Mouse (Mus musculus) CH12.LX (cell line): ENCODE measurements around the gene Muc4. TPM values are rescaled to one million over a fixed set of nuclear protein-coding genes. Genes with fewer than 3 reads are reported as not detected.

Source experiments
- DNase-seq: peaks from one replicate; pipeline ENCODE4 v3.0.0-alpha.2; 2013; ENCODE audit errors: extremely low read depth
- H3K27ac ChIP-seq: 2 replicates; pipeline ENCODE4 v1.5.1; 2012; ENCODE audit warnings: low read depth, mild to moderate bottlenecking, control low read depth, moderate library complexity; ENCODE audit not compliant: insufficient read depth
- H3K27me3 ChIP-seq: replicated peaks from 2 replicates; pipeline ENCODE3; 2012; ENCODE audit warnings: inconsistent platforms
- H3K36me3 ChIP-seq, 2 experiments: replicated peaks in 1 of 2; 2 replicates each; pipeline versions ENCODE3 to v1.6.1; 2012; ENCODE audit warnings: inconsistent platforms in 1 of 2, low read length in 1 of 2, mild to moderate bottlenecking in 1 of 2, mixed read lengths in 1 of 2, moderate library complexity in 1 of 2; ENCODE audit not compliant: control insufficient read depth in 1 of 2, insufficient read depth in 1 of 2
- H3K4me1 ChIP-seq, 2 experiments: 2 replicates each; pipeline ENCODE4 v1.6.1; 2012; ENCODE audit warnings: inconsistent platforms in 1 of 2, moderate library complexity in 1 of 2; ENCODE audit not compliant: insufficient read depth in 2 of 2, control insufficient read depth in 1 of 2
- H3K4me2 ChIP-seq: 2 replicates; pipeline ENCODE4 v1.6.1; 2012; ENCODE audit warnings: low read depth, mild to moderate bottlenecking, control low read depth; ENCODE audit not compliant: poor library complexity, insufficient read depth, severe bottlenecking
- H3K4me3 ChIP-seq, 3 experiments: fragments of 150-350 bp in 1 of 3; sonication (generic) in 1 of 3; replicated peaks in 1 of 3; 2 replicates each; pipeline versions ENCODE3 to v1.5.1; 2011 to 2012; ENCODE audit warnings: low read depth in 2 of 3, low read length in 2 of 3, mild to moderate bottlenecking in 2 of 3, moderate library complexity in 2 of 3, control low read depth in 1 of 3, improper control_type of control experiment in 1 of 3, inconsistent platforms in 1 of 3, mixed read lengths in 1 of 3; ENCODE audit not compliant: poor library complexity in 1 of 3
- H3K79me2 ChIP-seq: replicated peaks from 2 replicates; pipeline ENCODE4 v1.6.1; 2012; ENCODE audit warnings: mild to moderate bottlenecking, moderate library complexity; ENCODE audit not compliant: control insufficient read depth, poor library complexity, insufficient read depth, severe bottlenecking; ENCODE audit errors: extremely low read depth
- H3K9ac ChIP-seq: 2 replicates; pipeline ENCODE4 v1.6.1; 2012; ENCODE audit warnings: low read depth, mild to moderate bottlenecking, control low read depth, moderate library complexity; ENCODE audit not compliant: insufficient read depth
- H3K9me3 ChIP-seq: replicated peaks from 2 replicates; pipeline ENCODE3; 2012; ENCODE audit warnings: low read length, inconsistent platforms, mixed read lengths
- BHLHE40 ChIP-seq: IDR thresholded peaks from 2 replicates; pipeline ENCODE4 v1.6.1; 2011; ENCODE audit warnings: mild to moderate bottlenecking, low read depth, low read length, improper control_type of control experiment
- CHD1 ChIP-seq: IDR thresholded peaks from 2 replicates; pipeline ENCODE4 v1.6.1; 2012; ENCODE audit warnings: low read depth, low read length, improper control_type of control experiment, inconsistent platforms
- CTCF ChIP-seq, 2 experiments: IDR thresholded peaks in 1 of 2; conservative IDR thresholded peaks in 1 of 2; 2 replicates each; pipeline ENCODE4 v1.5.1; 2011 to 2012; ENCODE audit warnings: low read depth in 2 of 2, low read length in 2 of 2, improper control_type of control experiment in 1 of 2, inconsistent platforms in 1 of 2, mild to moderate bottlenecking in 1 of 2, moderate library complexity in 1 of 2
- EP300 ChIP-seq: IDR thresholded peaks from 2 replicates; pipeline ENCODE4 v1.6.1; 2011; ENCODE audit warnings: low read length, improper control_type of control experiment
- ETS1 ChIP-seq: conservative IDR thresholded peaks from 2 replicates; pipeline ENCODE4 v1.6.1; 2012; ENCODE audit warnings: low read depth, mild to moderate bottlenecking, inconsistent platforms, low read length, improper control_type of control experiment, moderate library complexity
- IRF4 ChIP-seq: IDR thresholded peaks from 2 replicates; pipeline ENCODE4 v1.6.1; 2014; ENCODE audit warnings: low read depth, mild to moderate bottlenecking, inconsistent platforms, low read length, improper control_type of control experiment
- JUN ChIP-seq: IDR thresholded peaks from 2 replicates; pipeline ENCODE4 v1.6.1; 2011; ENCODE audit warnings: low read depth, mild to moderate bottlenecking, low read length, improper control_type of control experiment, moderate library complexity; ENCODE audit not compliant: insufficient read depth
- KAT2A ChIP-seq: IDR thresholded peaks from 2 replicates; pipeline ENCODE4 v1.6.1; 2012; ENCODE audit warnings: low read length, improper control_type of control experiment, inconsistent platforms; ENCODE audit not compliant: insufficient replicate concordance
- MAFK ChIP-seq: IDR thresholded peaks from 2 replicates; pipeline ENCODE4 v1.6.1; 2011; ENCODE audit warnings: low read length, improper control_type of control experiment; ENCODE audit not compliant: insufficient replicate concordance
- MAX ChIP-seq: IDR thresholded peaks from 2 replicates; pipeline ENCODE4 v1.6.1; 2011; ENCODE audit warnings: low read length, improper control_type of control experiment
- MAZ ChIP-seq: IDR thresholded peaks from 2 replicates; pipeline ENCODE4 v1.6.1; 2012; ENCODE audit warnings: low read depth, mild to moderate bottlenecking, inconsistent platforms, low read length, improper control_type of control experiment, moderate library complexity
- MEF2A ChIP-seq: IDR thresholded peaks from 2 replicates; pipeline ENCODE4 v1.6.1; 2014; ENCODE audit warnings: low read depth, mild to moderate bottlenecking, inconsistent platforms, low read length, improper control_type of control experiment, borderline replicate concordance
- NRF1 ChIP-seq: IDR thresholded peaks from 2 replicates; pipeline ENCODE4 v1.6.1; 2014; ENCODE audit warnings: low read depth, mild to moderate bottlenecking, inconsistent platforms, low read length, improper control_type of control experiment, moderate library complexity
- POLR2A ChIP-seq: IDR thresholded peaks from 2 replicates; pipeline ENCODE4 v1.6.1; 2011; ENCODE audit warnings: low read depth, mild to moderate bottlenecking, improper control_type of control experiment, low read length
- RAD21 ChIP-seq: IDR thresholded peaks from 2 replicates; pipeline ENCODE4 v1.6.1; 2011; ENCODE audit warnings: low read depth, mild to moderate bottlenecking, low read length, improper control_type of control experiment, moderate library complexity
- SIN3A ChIP-seq: IDR thresholded peaks from 2 replicates; pipeline ENCODE4 v1.6.1; 2012; ENCODE audit warnings: low read length, improper control_type of control experiment, inconsistent platforms
- USF1 ChIP-seq: IDR thresholded peaks from 2 replicates; pipeline ENCODE4 v1.6.1; 2014; ENCODE audit warnings: low read depth, mild to moderate bottlenecking, inconsistent platforms, low read length, improper control_type of control experiment
- ZC3H11A ChIP-seq: IDR thresholded peaks from 2 replicates; pipeline ENCODE4 v1.6.1; 2012; ENCODE audit warnings: low read depth, mild to moderate bottlenecking, inconsistent platforms, low read length, improper control_type of control experiment
- ZKSCAN1 ChIP-seq: IDR thresholded peaks from 2 replicates; pipeline ENCODE4 v1.6.1; 2012; ENCODE audit warnings: low read depth, inconsistent platforms, low read length, improper control_type of control experiment, borderline replicate concordance
- ZMIZ1 ChIP-seq: IDR thresholded peaks from 2 replicates; pipeline ENCODE4 v1.6.1; 2012; ENCODE audit warnings: low read depth, mild to moderate bottlenecking, inconsistent platforms, low read length, improper control_type of control experiment
- ZNF384 ChIP-seq: IDR thresholded peaks from 2 replicates; pipeline ENCODE4 v1.6.1; 2012; ENCODE audit warnings: low read depth, low read length, improper control_type of control experiment, inconsistent platforms
- dilution Hi-C: fragments of 300-500 bp; cut with MboI; formaldehyde crosslinking; loops from 2 replicates; pipeline ENCODE4 v1.14.3; 2020; ENCODE audit warnings: low sequenced_read_pairs; ENCODE audit not compliant: extremely low pct_unique_long_range_greater_than_20kb, extremely low pct_ligation_motif_present
- in situ Hi-C: fragments of 300-500 bp; cut with MboI; formaldehyde crosslinking; loops from 3 replicates; pipeline ENCODE4 v1.14.3; 2019; ENCODE audit warnings: low sequenced_read_pairs, low pct_ligation_motif_present, low pct_unique_long_range_greater_than_20kb, mixed read lengths
- polyA plus RNA-seq: library from polyadenylated mRNA; unstranded; fragments of >175 nt; gene quantifications from 2 replicates; pipeline ENCODE4 v1.2.1, GENCODE M21; 2012; ENCODE audit warnings: low read depth; ENCODE audit not compliant: insufficient read length
- total RNA-seq, 2 experiments: library from RNA; depleted of rRNA; stranded (reverse); fragments of 300-350 nt in 1 of 2; fragments of >200 nt in 1 of 2; gene quantifications; 2 replicates each; pipeline ENCODE4 v1.2.3; 2012 to 2014

Muc4 gene
- total and polyA plus RNA-seq, 3 experiments: 0.09 to 0.51 (median 0.34) TPM

- in situ Hi-C loops (loop anchor here (5.0 kb wide), 1 partner anchor 49 kb away; no protein-coding TSS in a partner anchor), dilution Hi-C loops (no loop called here)
- no peak for DNase-seq
- Histone ChIP-seq H3K9me3 (no peaks in the 10 kb centered on the region), H3K36me3 (no peaks in the 10 kb centered on the region), H3K9ac (no peak overlapping the region), H3K27ac (no peak overlapping the region), H3K79me2 (no peaks in the 10 kb centered on the region), H3K4me1 (peaks cover 14% of the 10 kb centered on the region in 2 experiments), H3K27me3 (no peaks in the 10 kb centered on the region), H3K4me3 (no peak overlapping the region), H3K4me2 (no peak overlapping the region)
- no peak for TF ChIP-seq ZMIZ1
- no peak for TF ChIP-seq ZKSCAN1
- TF ChIP-seq SIN3A: no peak
- no peak for TF ChIP-seq CTCF (conservative IDR thresholded peaks at IDR 0.05 in 1 of 2, IDR thresholded peaks at IDR 0.05 in 1 of 2; ENCODE audit: low read depth in 2 of 2, low read length in 2 of 2)
- no peak for TF ChIP-seq MAZ
- TF ChIP-seq MAFK: no peak
- TF ChIP-seq CHD1: no peak
- TF ChIP-seq ZC3H11A: no peak
- no peak for TF ChIP-seq ZNF384
- no peak for TF ChIP-seq POLR2A
- TF ChIP-seq ETS1: no peak
- no peak for TF ChIP-seq USF1
Observed at GRCm38 (mm10) chr16:32728240-32728639, 7.4 kb upstream of the Muc4 start.

GRCm38 (mm10) chr16:32728730-32729129 is 7.0 kb upstream of the Muc4 start:
- Histone ChIP-seq H3K4me3 (no peak overlapping the region), H3K36me3 (no peaks in the 10 kb centered on the region), H3K79me2 (no peaks in the 10 kb centered on the region), H3K4me2 (no peak overlapping the region), H3K27ac (no peak overlapping the region), H3K9ac (no peak overlapping the region), H3K27me3 (no peaks in the 10 kb centered on the region), H3K4me1 (peaks cover 14 to 15% of the 10 kb centered on the region in 2 experiments), H3K9me3 (peaks cover 3% of the 10 kb centered on the region)
- in situ Hi-C loops: loop anchor here (5.0 kb wide), 1 partner anchor 49 kb away; no protein-coding TSS in a partner anchor
- DNase-seq: no peak
- dilution Hi-C loops: no loop called here
- TF ChIP-seq KAT2A: no peak
- TF ChIP-seq RAD21: no peak

GRCm38 (mm10) chr16:32733213-32733612 is 2.5 kb upstream of the Muc4 start:
- no peak for DNase-seq
- H3K9ac ChIP-seq: no peak overlapping the region
- in situ Hi-C loops: no loop called here
- H3K79me2 ChIP-seq: no peaks in the 10 kb centered on the region
- H3K36me3 ChIP-seq: no peaks in the 10 kb centered on the region
- H3K27me3 ChIP-seq: no peaks in the 10 kb centered on the region
- peaks cover 14 to 29% of the 10 kb centered on the region in 2 experiments for H3K4me1 ChIP-seq
- dilution Hi-C loops: no loop called here
- H3K4me3 ChIP-seq: no peak overlapping the region
- H3K27ac ChIP-seq: no peak overlapping the region
- H3K9me3 ChIP-seq: peaks cover 3% of the 10 kb centered on the region
- TF ChIP-seq ZC3H11A (no peak), BHLHE40 (peak; percentile 58), CHD1 (no peak), JUN (no peak), NRF1 (no peak), IRF4 (peak; percentile 50; the same call in 1 of the 2 replicates), MAX (peak; percentile 37; the same call in 1 of the 2 replicates), ZKSCAN1 (no peak), EP300 (peak; percentile 74; the same call in 1 of the 2 replicates), MEF2A (0 out of 2 replicates have a peak, but pooled peaks have one; percentile 29), KAT2A (no peak)
- TF ChIP-seq, all 38 proteins: peak for 5
- H3K4me2 ChIP-seq: no peak overlapping the region
